Mouse (Mus musculus): Measurements from ENCODE around the gene Hoxc8.

The Hoxc8 gene

GRCm38 (mm10) chr15:103010847-103011555, 20.6 kb downstream of the Hoxc8 start:
- no peak for DNase-seq

- DNase-seq, result no peak
These were observed 21.6 kb downstream of the Hoxc8 start for GRCm38 (mm10) chr15:103011928-103012486.

GRCm38 (mm10) chr15:103013238-103013984, 23.0 kb downstream of the Hoxc8 start:
- DNase-seq, result peak; percentile 41

- no peak for DNase-seq
These were observed 24.0 kb downstream of the Hoxc8 start for GRCm38 (mm10) chr15:103014166-103015008.

GRCm38 (mm10) chr15:103015009-103015399, 24.6 kb downstream of the Hoxc8 start:
- no peak for DNase-seq

- DNase-seq, result no peak
These were observed 25.2 kb downstream of the Hoxc8 start for GRCm38 (mm10) chr15:103015406-103016166.

GRCm38 (mm10) chr15:103018636-103019035, 28.2 kb downstream of the Hoxc8 start, which contains the start of gene Hoxc4:
Gene Hoxc4, plus strand, starts transcription at chr15:103018934.
- DNase-seq, result no peak

- no peak for DNase-seq
These were observed 30.6 kb downstream of the Hoxc8 start for GRCm38 (mm10) chr15:103020899-103021418.

- no peak for DNase-seq
These were observed 31.1 kb downstream of the Hoxc8 start for GRCm38 (mm10) chr15:103021544-103021943.

- DNase-seq, result no peak
These were observed 33.7 kb downstream of the Hoxc8 start for GRCm38 (mm10) chr15:103024131-103024530.

GRCm38 (mm10) chr15:103027266-103028235, 37.1 kb downstream of the Hoxc8 start:
- DNase-seq, result no peak

- DNase-seq, result no peak
These were observed 38.6 kb downstream of the Hoxc8 start for GRCm38 (mm10) chr15:103028916-103029512.

GRCm38 (mm10) chr15:103030142-103030541, 39.7 kb downstream of the Hoxc8 start:
- DNase-seq, result no peak

- DNase-seq, result no peak
These were observed 41.8 kb downstream of the Hoxc8 start for GRCm38 (mm10) chr15:103032167-103032566.

- DNase-seq, result no peak
These were observed 42.5 kb downstream of the Hoxc8 start for GRCm38 (mm10) chr15:103032646-103033575.

- DNase-seq, result no peak
These were observed 43.8 kb downstream of the Hoxc8 start for GRCm38 (mm10) chr15:103034043-103034806.

GRCm38 (mm10) chr15:103034807-103035547, 44.6 kb downstream of the Hoxc8 start:
- no peak for DNase-seq

- no peak for DNase-seq
These were observed 45.1 kb downstream of the Hoxc8 start for GRCm38 (mm10) chr15:103035548-103035881.
